Mouse (Mus musculus) stomach, embryonic 14.5 days (tissue): ENCODE measurements around the gene Fam71b. TPM values are rescaled to one million over a fixed set of nuclear protein-coding genes. Genes with fewer than 3 reads are reported as not detected.

Experiments
- ATAC-seq: fragments of 200-750 bp; cut with Nextera tagmentation; 2 replicates; pipeline ENCODE4 v1.8.0; 2017; ENCODE audit warnings: low read depth, moderate TSS enrichment; ENCODE audit not compliant: insufficient number of reproducible peaks, insufficient read depth, low FRiP score
- H3K27ac ChIP-seq: fragments of 300-500 bp; sonication (generic); 2 replicates; pipeline ENCODE4 v1.5.1; 2014; ENCODE audit warnings: mild to moderate bottlenecking, low read length, moderate library complexity, mixed read lengths
- H3K27me3 ChIP-seq: fragments of 300-500 bp; sonication (generic); 2 replicates; pipeline ENCODE4 v1.6.1; 2014; ENCODE audit warnings: low read length, control low read depth, mixed read lengths; ENCODE audit not compliant: control insufficient read depth, insufficient read depth
- H3K36me3 ChIP-seq: fragments of 300-500 bp; sonication (generic); 2 replicates; pipeline ENCODE4 v1.6.1; 2014; ENCODE audit warnings: mild to moderate bottlenecking, control low read depth, low read length, moderate library complexity, mixed read lengths; ENCODE audit not compliant: control insufficient read depth, insufficient read depth
- H3K4me1 ChIP-seq: fragments of 300-500 bp; sonication (generic); 2 replicates; pipeline ENCODE4 v1.6.1; 2014; ENCODE audit warnings: low read length, control low read depth, mixed read lengths; ENCODE audit not compliant: control insufficient read depth, insufficient read depth
- H3K4me2 ChIP-seq: fragments of 300-500 bp; sonication (generic); replicated peaks from 2 replicates; pipeline ENCODE4 v1.6.1; 2014; ENCODE audit warnings: low read depth, low read length, control low read depth
- H3K4me3 ChIP-seq: fragments of 300-500 bp; sonication (generic); 2 replicates; pipeline ENCODE4 v1.5.1; 2014; ENCODE audit warnings: low read depth, low read length, control low read depth
- H3K9ac ChIP-seq: fragments of 300-500 bp; sonication (generic); replicated peaks from 2 replicates; pipeline ENCODE4 v1.6.1; 2014; ENCODE audit warnings: low read depth, mild to moderate bottlenecking, control low read depth, low read length, moderate library complexity, mixed read lengths
- H3K9me3 ChIP-seq: fragments of 300-500 bp; sonication (generic); 2 replicates; pipeline ENCODE4 v1.6.1; 2016; ENCODE audit warnings: low read depth, low read length, control low read depth; ENCODE audit not compliant: control insufficient read depth
- WGBS: fragments of 180-500 bp; shearing (Covaris S2); extraction: QIAGEN DNeasy Blood & Tissue Kit; methylation state at CpG from one replicate; pipeline ENCODE4 v1.1.7; 2014; 5-methylcytosine and 5-hydroxymethylcytosine counted together
- polyA plus RNA-seq: library from polyadenylated mRNA; unstranded; fragments of >200 nt; fragmentation: Nextera tagmentation; extraction: Ambion mirVana; gene quantifications from 2 replicates; pipeline ENCODE4 v1.2.1, GENCODE M21; 2014

Gene Fam71b
- polyA plus RNA-seq, 1 experiment from 2014 or later: not detected

DNA sequence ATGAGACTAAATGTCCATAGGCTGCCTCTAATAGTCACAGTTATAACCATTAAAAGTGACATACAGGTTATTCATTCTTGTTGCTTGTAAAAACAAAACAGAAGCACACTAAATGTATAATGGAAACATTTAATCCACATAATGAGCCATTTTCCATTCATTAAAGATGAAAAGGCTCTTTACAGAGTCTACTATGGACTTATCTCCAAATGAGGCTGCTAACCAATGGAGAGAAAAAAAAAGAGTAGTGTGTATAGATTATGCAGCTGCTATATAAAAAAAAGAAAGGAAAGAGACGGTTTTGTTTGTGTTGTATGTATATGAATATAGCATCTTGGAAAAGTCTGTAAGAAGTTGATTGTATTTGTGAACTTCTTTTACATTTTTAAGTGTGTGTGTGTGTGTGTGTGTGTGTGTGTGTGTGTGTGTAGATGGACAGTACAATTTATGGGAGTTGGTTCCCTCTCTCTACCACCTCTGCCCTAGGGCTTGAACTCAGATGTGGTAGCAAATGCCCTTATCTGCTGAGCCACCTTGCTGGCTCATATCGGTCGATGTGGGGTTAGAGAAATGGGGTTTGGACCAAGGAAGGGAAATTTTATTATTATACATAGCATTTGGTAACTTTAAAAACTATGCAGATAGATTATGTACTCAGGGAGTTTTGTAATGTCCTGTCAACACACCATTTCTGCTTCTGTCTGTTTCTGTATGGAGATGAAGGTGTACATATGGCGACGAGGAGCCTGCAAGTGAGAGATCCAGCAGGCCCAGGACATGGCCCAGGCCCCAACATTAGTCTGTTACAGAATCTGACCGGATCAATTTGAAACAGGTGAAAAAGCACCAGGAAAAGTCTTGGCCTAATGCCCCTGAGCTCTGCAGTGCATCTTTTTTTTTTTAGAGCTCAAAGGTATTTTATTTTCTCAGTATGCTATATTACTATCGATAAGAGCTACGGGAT lies 18.3 kb upstream of the Fam71b start:
- H3K9ac ChIP-seq: no peak overlapping the region
- H3K4me3 ChIP-seq: no peak overlapping the region
- H3K4me1 ChIP-seq: no peaks in the 10 kb centered on the region
- no peak overlapping the region for H3K4me2 ChIP-seq
- H3K27ac ChIP-seq: no peak overlapping the region
- 91% methylated on average over 8 of the region's 8 CpGs for WGBS
- no peaks in the 10 kb centered on the region for H3K9me3 ChIP-seq
- ATAC-seq: no peak
- no peaks in the 10 kb centered on the region for H3K27me3 ChIP-seq
- H3K36me3 ChIP-seq: no peaks in the 10 kb centered on the region

- H3K9ac ChIP-seq: no peak overlapping the region
- WGBS: 87% methylated on average over 7 of the region's 7 CpGs
- H3K36me3 ChIP-seq: no peaks in the 10 kb centered on the region
- H3K9me3 ChIP-seq: no peaks in the 10 kb centered on the region
- no peaks in the 10 kb centered on the region for H3K27me3 ChIP-seq
- no peak overlapping the region for H3K4me3 ChIP-seq
- no peaks in the 10 kb centered on the region for H3K4me1 ChIP-seq
- no peak for ATAC-seq
- H3K4me2 ChIP-seq: no peak overlapping the region
- no peak overlapping the region for H3K27ac ChIP-seq
Measured at GRCm38 (mm10) chr11:46380097-46380675, 16.2 kb upstream of the Fam71b start.

GRCm38 (mm10) chr11:46382466-46382865 lies 13.9 kb upstream of the Fam71b start:
- H3K4me2 ChIP-seq: no peak overlapping the region
- WGBS: 95% methylated on average over 4 of the region's 4 CpGs

GRCm38 (mm10) chr11:46384925-46385324 lies 11.4 kb upstream of the Fam71b start:
- Histone ChIP-seq H3K4me2 (no peak overlapping the region), H3K27ac (no peak overlapping the region), H3K4me1 (no peaks in the 10 kb centered on the region), H3K27me3 (no peaks in the 10 kb centered on the region), H3K36me3 (no peaks in the 10 kb centered on the region), H3K9ac (no peak overlapping the region), H3K9me3 (no peaks in the 10 kb centered on the region), H3K4me3 (no peak overlapping the region)
- no peak for ATAC-seq
- WGBS: 83% methylated on average over 2 of the region's 2 CpGs

More at GRCm38 (mm10) chr11:46382466-46382865, 13.9 kb upstream of the Fam71b start:
- Histone ChIP-seq H3K4me3 (no peak overlapping the region), H3K9me3 (no peaks in the 10 kb centered on the region), H3K9ac (no peak overlapping the region), H3K4me1 (no peaks in the 10 kb centered on the region), H3K27me3 (no peaks in the 10 kb centered on the region), H3K27ac (no peak overlapping the region), H3K36me3 (no peaks in the 10 kb centered on the region)
- no peak for ATAC-seq

DNA sequence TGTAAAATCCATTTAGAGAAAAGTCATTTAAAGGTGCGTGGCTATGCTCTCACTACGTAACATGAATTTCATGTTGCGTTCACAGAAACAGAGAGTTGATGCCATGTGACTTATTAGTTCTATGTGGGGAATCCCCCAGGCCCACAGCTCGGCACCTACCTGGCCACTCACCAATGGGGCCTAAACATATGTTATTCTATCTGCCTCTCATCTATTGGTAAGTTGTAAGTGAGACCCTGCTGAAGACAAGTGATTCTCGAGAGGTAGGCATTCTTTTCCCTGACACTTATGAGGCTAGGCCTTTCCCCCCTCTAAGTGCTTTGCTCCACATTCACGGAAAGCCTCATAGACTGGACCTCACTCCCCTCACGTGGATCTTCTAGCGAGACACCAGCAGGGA lies 9.8 kb upstream of the Fam71b start:
- Histone ChIP-seq H3K36me3 (no peaks in the 10 kb centered on the region), H3K4me2 (no peak overlapping the region), H3K4me3 (no peak overlapping the region), H3K27ac (no peak overlapping the region), H3K9ac (no peak overlapping the region), H3K27me3 (no peaks in the 10 kb centered on the region), H3K9me3 (no peaks in the 10 kb centered on the region), H3K4me1 (no peaks in the 10 kb centered on the region)
- no peak for ATAC-seq
- 83% methylated on average over 8 of the region's 8 CpGs for WGBS

- Histone ChIP-seq H3K4me3 (no peak overlapping the region), H3K27ac (no peak overlapping the region), H3K27me3 (no peaks in the 10 kb centered on the region), H3K36me3 (no peaks in the 10 kb centered on the region), H3K9me3 (no peaks in the 10 kb centered on the region), H3K4me1 (no peaks in the 10 kb centered on the region), H3K9ac (no peak overlapping the region), H3K4me2 (no peak overlapping the region)
- WGBS: 86% methylated on average over 8 of the region's 8 CpGs
- no peak for ATAC-seq
Measured at GRCm38 (mm10) chr11:46387061-46387460, 9.3 kb upstream of the Fam71b start.

- no peak overlapping the region for H3K4me2 ChIP-seq
- no peaks in the 10 kb centered on the region for H3K4me1 ChIP-seq
- ATAC-seq: no peak
- H3K27ac ChIP-seq: no peak overlapping the region
- no peak overlapping the region for H3K4me3 ChIP-seq
- no peaks in the 10 kb centered on the region for H3K9me3 ChIP-seq
- WGBS: 80% methylated on average over 6 of the region's 6 CpGs
- H3K27me3 ChIP-seq: no peaks in the 10 kb centered on the region
- no peaks in the 10 kb centered on the region for H3K36me3 ChIP-seq
- H3K9ac ChIP-seq: no peak overlapping the region
Measured at GRCm38 (mm10) chr11:46388438-46388837, 7.9 kb upstream of the Fam71b start.

DNA sequence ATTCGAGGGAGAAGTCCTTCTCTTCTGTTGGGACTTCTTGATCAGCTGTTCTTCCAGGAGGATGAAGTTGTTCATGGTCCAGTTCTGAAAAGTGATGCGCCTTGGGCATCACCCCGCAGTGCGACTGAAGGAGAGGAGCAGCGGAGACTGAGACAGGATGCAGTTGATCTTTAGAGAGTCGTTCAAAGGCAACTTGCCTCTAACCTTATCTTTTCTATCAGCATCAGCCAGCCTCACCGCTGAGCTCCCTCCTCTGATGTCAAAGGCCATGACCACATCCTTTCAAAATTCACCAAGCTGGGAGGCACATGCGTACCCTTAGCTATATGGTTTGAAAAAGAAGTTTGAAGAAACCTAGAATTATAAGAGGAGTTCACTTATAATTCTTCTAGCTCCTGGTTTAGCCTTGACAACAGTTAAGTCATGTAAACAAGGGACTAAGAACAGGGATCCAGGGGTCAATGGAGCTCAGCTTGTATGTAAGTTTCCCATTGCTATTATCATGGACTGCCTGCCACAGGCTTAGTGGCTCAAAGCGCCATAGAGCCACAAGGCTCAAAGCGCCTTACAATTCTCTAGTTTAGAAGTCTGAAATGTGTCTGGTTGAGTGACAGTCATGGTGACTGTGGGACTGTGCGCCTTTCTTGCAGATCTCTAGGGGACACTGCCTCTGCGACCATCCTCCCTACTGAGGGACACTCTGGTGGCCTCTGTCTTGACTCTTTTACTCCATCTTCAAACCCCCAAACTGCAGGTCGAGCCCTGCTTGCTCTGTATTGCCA lies 6.8 kb upstream of the Fam71b start, which contains the start of gene Itk:
Gene Itk, minus strand, starts transcription at position 180 of the 782 bp plus-strand sequence.
- Histone ChIP-seq H3K4me3 (no peak within 1 kb of the TSS), H3K27ac (no peak within 1 kb of the TSS), H3K36me3 (no peaks in the 10 kb centered on the region), H3K9me3 (no peaks in the 10 kb centered on the region), H3K4me1 (no peaks in the 10 kb centered on the region), H3K4me2 (no peak within 1 kb of the TSS), H3K9ac (no peak within 1 kb of the TSS), H3K27me3 (no peaks in the 10 kb centered on the region)
- ATAC-seq: no peak
- 78% methylated on average over 13 of the region's 13 CpGs for WGBS
